Mouse (Mus musculus): ENCODE data around the gene Pde8b. TPM values are rescaled to one million over a fixed set of nuclear protein-coding genes. Genes with fewer than 3 reads are reported as not detected.
"Not testable (repeated sequence)": the region's sequence is repeated elsewhere in the genome, so short reads cannot be mapped to it uniquely, and the experiment has no call there.

Pde8b gene
- polyA plus RNA-seq, 1 experiment from 2014 or later, result 3.5 TPM

DNA sequence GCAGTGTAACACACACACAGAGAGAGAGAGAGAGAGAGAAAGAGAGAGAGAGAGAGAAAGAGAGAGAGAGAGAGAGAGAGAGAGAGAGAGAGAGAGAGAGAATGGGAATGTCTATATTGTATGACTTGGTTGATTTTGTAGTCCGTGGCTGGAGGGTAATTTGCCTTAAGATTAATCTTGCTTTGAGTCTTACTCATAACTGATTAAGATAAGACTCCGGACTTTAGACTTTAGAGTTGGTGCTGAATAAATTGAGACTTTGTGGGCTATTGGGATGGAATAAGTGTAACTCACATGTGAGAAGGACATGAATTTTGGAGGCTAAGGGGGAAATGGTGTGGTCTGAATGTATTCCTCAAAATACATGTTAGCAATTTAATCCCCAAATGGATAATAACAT, 7.1 kb downstream of the Pde8b start:
- no peaks in the 10 kb centered on the region for H3K9me3 ChIP-seq
- ATAC-seq (ENCODE audit: low FRiP score, low read depth), result no peak
- H3K4me2 ChIP-seq (replicated peaks), result no peak overlapping the region
- H3K9ac ChIP-seq (replicated peaks), result no peak overlapping the region
- 79% methylated on average over 2 of the region's 2 CpGs for WGBS
- H3K4me1 ChIP-seq, result no peaks in the 10 kb centered on the region
- H3K27me3 ChIP-seq, result 0 out of 2 replicates have a peak, but pooled peaks cover under 1% of the 10 kb centered on the region
- no peaks in the 10 kb centered on the region for H3K36me3 ChIP-seq
- H3K4me3 ChIP-seq, result no peak overlapping the region
- no peak overlapping the region for H3K27ac ChIP-seq (replicated peaks)

- Histone ChIP-seq H3K27me3 (no peaks in the 10 kb centered on the region), H3K4me3 (no peak overlapping the region), H3K9me3 (no peaks in the 10 kb centered on the region), H3K36me3 (no peaks in the 10 kb centered on the region), H3K4me2 (replicated peaks) (no peak overlapping the region), H3K4me1 (no peaks in the 10 kb centered on the region), H3K27ac (replicated peaks) (no peak overlapping the region), H3K9ac (replicated peaks) (no peak overlapping the region)
- WGBS, result 76% methylated on average over 2 of the region's 2 CpGs
- no peak for ATAC-seq (ENCODE audit: low FRiP score, low read depth)
Measured at GRCm38 (mm10) chr13:95237488-95237887, 12.6 kb downstream of the Pde8b start.

- Histone ChIP-seq H3K4me1 (no peaks in the 10 kb centered on the region), H3K4me3 (no peak overlapping the region), H3K9me3 (no peaks in the 10 kb centered on the region), H3K27me3 (no peaks in the 10 kb centered on the region), H3K4me2 (replicated peaks) (no peak overlapping the region), H3K36me3 (no peaks in the 10 kb centered on the region), H3K9ac (replicated peaks) (no peak overlapping the region), H3K27ac (replicated peaks) (no peak overlapping the region)
- WGBS, result 79% methylated on average over 8 of the region's 8 CpGs
- ATAC-seq (ENCODE audit: low FRiP score, low read depth), result no peak
Measured at GRCm38 (mm10) chr13:95235261-95235660, 14.9 kb downstream of the Pde8b start.

DNA sequence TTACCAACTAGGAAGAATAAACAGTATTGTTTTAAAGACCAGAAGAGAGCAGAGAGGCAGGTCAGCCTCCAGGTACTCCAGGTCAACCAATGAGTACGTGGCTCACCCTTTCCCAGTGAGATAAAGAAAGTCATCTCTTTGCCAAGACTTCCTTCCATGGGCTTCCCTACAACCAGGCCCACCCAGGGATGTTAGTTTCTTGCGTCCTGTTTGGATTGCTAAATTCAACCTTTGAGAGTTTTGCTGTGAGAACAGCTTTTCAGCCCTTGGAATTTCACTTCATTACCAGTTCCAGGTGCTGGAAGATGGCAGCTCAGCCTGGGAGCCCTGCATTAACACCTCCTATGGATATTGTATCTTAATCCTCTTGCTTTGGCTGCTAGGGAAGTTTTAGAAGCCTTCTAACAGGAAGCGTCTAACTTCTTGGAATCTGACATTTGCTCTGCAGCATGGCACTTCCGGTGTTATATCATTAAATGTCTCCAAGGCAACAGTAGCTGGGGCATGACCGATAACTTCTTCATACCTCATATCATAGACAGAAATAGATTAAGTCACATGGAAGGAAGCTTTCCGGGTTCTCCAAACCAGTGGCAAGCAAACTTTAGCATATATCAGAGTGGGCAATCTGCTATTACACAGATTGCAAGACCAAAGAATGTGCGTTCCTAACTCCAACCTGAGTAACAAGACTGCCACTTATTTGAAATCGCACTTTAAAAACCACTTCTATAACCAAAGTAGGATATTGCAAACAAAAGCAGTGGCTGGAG, 18.6 kb downstream of the Pde8b start:
- Histone ChIP-seq H3K4me2 (replicated peaks) (no peak overlapping the region), H3K27me3 (no peaks in the 10 kb centered on the region), H3K4me1 (no peaks in the 10 kb centered on the region), H3K9ac (replicated peaks) (no peak overlapping the region), H3K36me3 (no peaks in the 10 kb centered on the region), H3K9me3 (no peaks in the 10 kb centered on the region), H3K27ac (replicated peaks) (no peak overlapping the region), H3K4me3 (no peak overlapping the region)
- no peak for ATAC-seq (ENCODE audit: low FRiP score, low read depth)
- WGBS, result 83% methylated on average over 8 of the region's 8 CpGs

DNA sequence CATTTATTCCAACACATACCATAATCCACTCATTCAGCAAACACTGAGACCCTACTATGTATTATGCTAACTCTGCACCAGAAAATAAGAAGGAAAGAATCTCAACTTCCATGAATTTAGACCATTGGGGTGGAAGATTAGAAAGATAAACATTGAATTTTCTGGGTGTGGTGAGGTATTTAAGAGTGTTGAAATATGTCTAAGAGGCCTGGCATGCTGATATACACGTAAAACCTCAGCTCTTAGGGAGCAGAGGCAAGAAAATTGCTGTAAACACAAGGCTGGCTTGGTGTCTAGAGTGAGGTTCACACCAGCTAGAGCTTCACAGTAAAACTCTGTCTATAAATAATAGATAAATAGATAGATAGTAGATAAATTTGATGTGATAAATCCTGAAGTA, 19.8 kb downstream of the Pde8b start:
- H3K9ac ChIP-seq (replicated peaks), result no peak overlapping the region
- no peaks in the 10 kb centered on the region for H3K36me3 ChIP-seq
- 72% methylated on average over 1 of the region's 1 CpGs for WGBS
- H3K9me3 ChIP-seq, result no peaks in the 10 kb centered on the region
- no peak overlapping the region for H3K4me2 ChIP-seq (replicated peaks)
- no peaks in the 10 kb centered on the region for H3K4me1 ChIP-seq
- ATAC-seq (ENCODE audit: low FRiP score, low read depth), result no peak
- H3K27me3 ChIP-seq, result no peaks in the 10 kb centered on the region
- H3K27ac ChIP-seq (replicated peaks), result no peak overlapping the region
- no peak overlapping the region for H3K4me3 ChIP-seq

DNA sequence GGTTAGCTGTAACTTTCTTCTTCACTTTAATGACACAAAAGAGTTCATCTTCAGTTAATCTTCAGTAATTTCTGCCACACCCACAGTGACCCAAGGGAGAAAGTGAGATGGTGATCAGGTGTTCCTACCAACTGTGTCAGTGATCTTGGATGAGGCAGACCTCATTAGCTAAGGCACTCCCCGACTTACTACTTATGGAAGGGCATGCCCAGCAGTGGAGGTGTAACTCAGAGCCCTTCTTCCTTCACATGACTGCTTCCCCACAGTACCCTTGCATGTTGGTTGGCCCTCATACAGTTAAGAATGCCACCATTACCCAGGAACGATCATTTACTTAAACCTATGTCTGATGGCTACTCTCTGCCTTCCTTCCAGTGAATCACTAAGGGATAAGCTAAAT, 25.6 kb downstream of the Pde8b start:
- H3K36me3 ChIP-seq, result no peaks in the 10 kb centered on the region
- WGBS, result 86% methylated on average over 2 of the region's 2 CpGs
- H3K4me3 ChIP-seq, result no peak overlapping the region
- H3K27ac ChIP-seq (replicated peaks), result no peak overlapping the region
- no peaks in the 10 kb centered on the region for H3K4me1 ChIP-seq
- no peak overlapping the region for H3K9ac ChIP-seq (replicated peaks)
- H3K27me3 ChIP-seq, result peaks cover 33% of the 10 kb centered on the region
- no peak overlapping the region for H3K4me2 ChIP-seq (replicated peaks)
- ATAC-seq (ENCODE audit: low FRiP score, low read depth), result no peak
- H3K9me3 ChIP-seq, result no peaks in the 10 kb centered on the region

DNA sequence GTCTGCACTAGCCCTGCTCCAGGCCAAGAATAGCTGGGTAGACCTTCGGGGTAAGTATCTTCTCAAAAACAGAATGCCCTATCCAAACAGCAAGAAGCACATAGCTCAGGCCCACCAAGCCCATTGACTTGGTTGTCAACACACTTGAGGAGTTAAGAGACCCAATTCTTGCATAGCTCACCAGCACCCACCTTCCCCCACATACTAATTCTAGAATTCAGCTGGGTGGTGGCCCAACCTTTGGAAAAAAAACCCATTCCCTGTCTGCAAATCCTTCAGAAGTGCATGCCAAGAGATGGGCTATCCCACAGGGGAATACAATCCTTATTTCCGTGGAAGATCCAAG, 26.7 kb downstream of the Pde8b start:
- Histone ChIP-seq H3K4me1 (no peaks in the 10 kb centered on the region), H3K27me3 (peaks cover 33% of the 10 kb centered on the region), H3K4me2 (replicated peaks) (peak overlapping the region; percentile 99), H3K27ac (replicated peaks) (no peak overlapping the region), H3K9ac (replicated peaks) (0 out of 2 replicates have a peak overlapping the region, but pooled peaks have one; percentile 72), H3K9me3 (no peaks in the 10 kb centered on the region), H3K36me3 (no peaks in the 10 kb centered on the region), H3K4me3 (peak overlapping the region; percentile 83)
- ATAC-seq (ENCODE audit: low FRiP score, low read depth), result no peak
- WGBS, result 52% methylated on average over 2 of the region's 2 CpGs

- WGBS, result under 1% methylated on average over 53 of the region's 96 CpGs
Measured at GRCm38 (mm10) chr13:95222569-95223426, 27.3 kb downstream of the Pde8b start.

GRCm38 (mm10) chr13:95221882-95222568, 28.1 kb downstream of the Pde8b start:
- peak overlapping the region; percentile 72 for H3K9ac ChIP-seq (replicated peaks)
- no peaks in the 10 kb centered on the region for H3K36me3 ChIP-seq
- peak overlapping the region; percentile 83 for H3K4me3 ChIP-seq
- ATAC-seq (ENCODE audit: low FRiP score, low read depth), result no peak
- no peak overlapping the region for H3K27ac ChIP-seq (replicated peaks)
- H3K4me2 ChIP-seq (replicated peaks), result peak overlapping the region; percentile 99
- no peaks in the 10 kb centered on the region for H3K4me1 ChIP-seq
- peaks cover 33% of the 10 kb centered on the region for H3K27me3 ChIP-seq
- WGBS, result 1% methylated on average over 24 of the region's 24 CpGs
- H3K9me3 ChIP-seq, result no peaks in the 10 kb centered on the region

More at GRCm38 (mm10) chr13:95222569-95223426, 27.3 kb downstream of the Pde8b start:
- Histone ChIP-seq H3K4me1 (no peaks in the 10 kb centered on the region), H3K9me3 (no peaks in the 10 kb centered on the region), H3K9ac (replicated peaks) (peak overlapping the region; percentile 72), H3K36me3 (no peaks in the 10 kb centered on the region), H3K27ac (replicated peaks) (no peak overlapping the region), H3K27me3 (peaks cover 33% of the 10 kb centered on the region), H3K4me3 (peak overlapping the region; percentile 83), H3K4me2 (replicated peaks) (peak overlapping the region; percentile 99)
- peak; percentile 68 for ATAC-seq (ENCODE audit: low FRiP score, low read depth)

DNA sequence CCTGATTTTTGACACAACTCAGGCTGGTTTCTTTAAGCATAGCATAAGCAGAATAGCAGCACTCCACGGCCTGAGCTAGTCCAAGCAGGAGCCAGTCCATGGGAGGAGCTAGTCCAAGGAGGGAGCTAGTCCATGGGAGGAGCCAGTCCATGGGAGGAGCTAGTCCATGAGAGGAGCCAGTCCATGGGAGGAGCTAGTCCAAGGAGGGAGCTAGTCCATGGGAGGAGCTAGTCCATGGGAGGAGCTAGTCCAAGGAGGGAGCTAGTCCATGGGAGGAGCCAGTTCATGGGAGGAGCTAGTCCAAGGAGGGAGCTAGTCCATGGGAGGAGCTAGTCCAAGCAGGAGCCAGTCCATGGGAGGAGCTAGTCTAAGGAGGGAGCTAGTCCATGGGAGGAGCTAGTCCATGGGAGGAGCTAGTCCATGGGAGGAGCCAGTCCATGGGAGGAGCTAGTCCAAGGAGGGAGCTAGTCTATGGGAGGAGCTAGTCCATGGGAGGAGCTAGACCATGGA, 34.4 kb downstream of the Pde8b start:
- not testable (repeated sequence) for H3K36me3 ChIP-seq; H3K4me3 ChIP-seq; H3K9ac ChIP-seq (replicated peaks); H3K4me2 ChIP-seq (replicated peaks); H3K9me3 ChIP-seq; H3K27me3 ChIP-seq; ATAC-seq (ENCODE audit: low FRiP score, low read depth); H3K4me1 ChIP-seq; H3K27ac ChIP-seq (replicated peaks)
- 65% methylated on average over 1 of the region's 1 CpGs for WGBS

DNA sequence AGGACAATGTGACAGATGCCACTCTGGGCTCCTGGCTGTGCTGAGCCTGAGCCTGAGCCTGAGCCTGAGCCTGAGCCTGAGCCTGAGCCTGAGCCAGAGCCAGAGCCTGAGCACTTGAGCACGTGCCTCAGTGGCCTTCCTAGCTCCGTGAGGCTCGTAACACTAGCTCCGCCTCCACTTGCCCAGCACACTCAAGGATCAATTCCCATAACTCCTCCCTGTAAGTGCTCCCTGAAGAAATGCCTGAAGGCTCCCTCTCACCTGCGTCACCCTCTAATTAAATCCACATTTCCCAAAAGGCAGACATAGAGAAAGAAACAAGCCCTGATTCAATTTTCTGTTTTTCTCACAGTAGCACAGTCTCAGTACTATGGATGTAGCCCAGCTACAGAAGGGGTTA, 37.8 kb downstream of the Pde8b start:
- Histone ChIP-seq H3K27ac (replicated peaks) (no peak overlapping the region), H3K9ac (replicated peaks) (no peak overlapping the region), H3K27me3 (no peaks in the 10 kb centered on the region), H3K4me3 (no peak overlapping the region), H3K9me3 (no peaks in the 10 kb centered on the region), H3K4me2 (replicated peaks) (no peak overlapping the region), H3K36me3 (no peaks in the 10 kb centered on the region), H3K4me1 (no peaks in the 10 kb centered on the region)
- no peak for ATAC-seq (ENCODE audit: low FRiP score, low read depth)
- WGBS, result 70% methylated on average over 5 of the region's 5 CpGs

GRCm38 (mm10) chr13:95207301-95207700, 42.8 kb downstream of the Pde8b start:
- not testable (repeated sequence) for H3K4me3 ChIP-seq; H3K27me3 ChIP-seq; H3K9me3 ChIP-seq; ATAC-seq (ENCODE audit: low FRiP score, low read depth); H3K4me1 ChIP-seq; H3K36me3 ChIP-seq; H3K9ac ChIP-seq (replicated peaks); H3K27ac ChIP-seq (replicated peaks); H3K4me2 ChIP-seq (replicated peaks)
- 91% methylated on average over 7 of the region's 7 CpGs for WGBS

Measured in midbrain, embryonic 12.5 days (tissue).